Mouse (Mus musculus): ENCODE measurements at regions not wholly inside any gene's neighbourhood (a gene's known extent, or its start where the extent isn't known, plus 50 kb on each side); places are given as distances from the start of the nearest gene placed in this dataset.

DNA sequence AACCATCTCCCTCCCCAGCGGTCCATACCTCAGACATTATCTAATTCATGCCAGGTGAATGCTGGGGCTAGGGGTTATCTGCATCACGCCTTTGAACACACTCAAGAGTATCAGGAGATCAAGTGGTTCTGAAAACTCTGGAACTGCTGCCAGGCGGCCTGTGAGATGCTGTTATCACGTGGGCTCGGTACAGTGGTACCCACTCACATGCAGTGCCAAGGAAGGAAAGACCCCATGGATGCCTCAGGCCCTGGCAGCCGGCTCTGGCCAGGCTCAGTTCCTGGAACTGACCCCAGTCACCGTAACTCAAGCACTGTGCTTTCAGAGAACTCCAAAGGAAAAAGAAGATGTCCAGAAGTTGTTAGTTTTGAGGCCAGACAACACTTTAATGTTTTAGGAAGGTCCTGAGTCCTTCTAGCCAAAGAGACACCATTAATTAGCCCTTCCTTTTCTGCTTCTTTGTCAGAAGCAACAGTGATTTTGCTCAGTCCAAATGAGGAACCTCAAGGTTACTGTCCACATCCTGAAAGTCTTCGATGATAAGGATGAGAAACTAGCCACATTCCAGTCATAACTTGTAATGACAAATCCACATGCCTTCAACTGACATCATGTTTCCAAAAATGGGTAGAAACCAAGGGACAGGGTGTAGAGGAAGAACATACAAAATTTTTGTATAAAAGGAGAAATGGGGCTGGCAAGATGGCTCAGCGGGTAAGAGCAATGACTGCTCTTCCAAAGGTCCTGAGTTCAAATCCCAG is 126.1 kb downstream of the Zbtb18 start:
- no peak for DNase-seq (ENCODE audit: low spot score)

DNA sequence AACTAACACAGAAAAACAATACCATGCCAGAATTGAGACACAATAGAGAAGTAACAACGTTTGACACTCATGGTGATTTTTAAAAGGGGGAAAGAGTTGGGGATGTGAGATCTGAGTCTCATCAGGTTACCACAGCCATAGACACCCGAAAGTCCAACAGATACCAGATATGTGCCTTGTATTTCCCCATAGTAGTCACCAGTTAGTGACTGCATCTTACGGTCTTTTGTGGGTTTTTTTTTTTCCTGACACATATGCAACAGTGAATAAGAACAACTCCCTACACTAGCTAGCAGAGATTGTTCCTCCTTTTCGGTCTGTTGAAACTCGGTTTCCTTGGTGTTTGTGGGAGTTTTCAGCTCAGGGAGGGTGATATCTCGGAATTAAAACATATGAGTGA is 127.4 kb downstream of the Zbtb18 start:
- no peak for DNase-seq (ENCODE audit: low spot score)

GRCm38 (mm10) chr1:177573017-177573725 is 131.0 kb downstream of the Zbtb18 start:
- DNase-seq (ENCODE audit: low spot score) = no peak

- no peak for DNase-seq (ENCODE audit: low spot score)
Measured at GRCm38 (mm10) chr1:177573781-177574180, 131.6 kb downstream of the Zbtb18 start.

DNA sequence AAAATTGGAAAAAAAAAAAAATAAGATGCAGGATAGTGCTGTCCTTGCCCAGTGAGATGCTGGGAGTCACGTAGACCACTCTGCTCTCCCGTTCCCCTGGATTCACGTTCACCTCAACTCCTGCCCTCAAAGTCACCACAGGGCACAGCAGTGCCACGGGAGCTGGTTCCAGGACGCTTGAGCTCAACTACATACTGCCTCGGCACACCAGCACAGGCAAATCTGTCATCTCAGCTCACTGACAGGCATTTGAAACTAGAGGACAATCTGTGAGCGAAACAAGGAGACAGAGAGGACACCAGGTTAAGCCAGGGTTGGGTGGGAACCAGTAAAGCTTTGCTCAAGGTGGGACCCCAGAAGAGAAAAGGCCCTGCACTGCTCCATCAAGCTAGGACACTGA is 132.2 kb downstream of the Zbtb18 start:
- no peak for DNase-seq (ENCODE audit: low spot score)

DNA sequence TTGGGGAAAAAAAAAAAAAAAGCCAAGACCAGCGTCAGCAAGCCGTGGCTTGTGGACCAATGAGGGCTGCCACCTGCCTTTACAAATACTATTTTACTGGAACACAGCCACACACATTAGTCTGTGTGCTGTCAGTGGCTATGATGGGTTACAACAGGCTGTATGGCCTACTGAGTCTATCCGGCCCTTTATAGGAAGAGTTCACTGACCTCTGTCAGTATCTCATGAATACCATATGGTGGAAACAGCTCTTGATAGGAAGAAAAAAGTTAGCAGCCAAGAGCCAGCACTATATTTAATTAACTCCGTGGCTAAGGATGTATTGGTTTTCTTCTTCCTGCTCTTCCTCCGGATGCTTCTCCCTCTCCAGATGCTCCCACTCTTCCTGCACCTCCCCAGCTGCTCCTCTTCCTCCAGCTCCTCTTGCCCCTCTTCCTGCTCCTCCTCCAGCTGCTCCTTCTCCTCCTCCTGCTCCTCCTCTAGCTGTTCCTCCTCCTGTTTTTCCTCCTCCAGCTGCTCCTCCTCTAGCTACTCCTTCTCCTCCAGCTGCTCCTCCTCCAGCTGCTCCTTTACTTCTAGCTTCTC is 142.2 kb downstream of the Zbtb18 start:
- DNase-seq (ENCODE audit: low spot score) = no peak

- DNase-seq (ENCODE audit: low spot score) = no peak
Measured at GRCm38 (mm10) chr1:177585320-177585719, 143.2 kb downstream of the Zbtb18 start.

- no peak for DNase-seq (ENCODE audit: low spot score)
Measured at GRCm38 (mm10) chr1:177589034-177589433, 140.6 kb upstream of the 1700016C15Rik start.

- DNase-seq (ENCODE audit: low spot score) = no peak
Measured at GRCm38 (mm10) chr1:177589656-177590055, 140.0 kb upstream of the 1700016C15Rik start.

DNA sequence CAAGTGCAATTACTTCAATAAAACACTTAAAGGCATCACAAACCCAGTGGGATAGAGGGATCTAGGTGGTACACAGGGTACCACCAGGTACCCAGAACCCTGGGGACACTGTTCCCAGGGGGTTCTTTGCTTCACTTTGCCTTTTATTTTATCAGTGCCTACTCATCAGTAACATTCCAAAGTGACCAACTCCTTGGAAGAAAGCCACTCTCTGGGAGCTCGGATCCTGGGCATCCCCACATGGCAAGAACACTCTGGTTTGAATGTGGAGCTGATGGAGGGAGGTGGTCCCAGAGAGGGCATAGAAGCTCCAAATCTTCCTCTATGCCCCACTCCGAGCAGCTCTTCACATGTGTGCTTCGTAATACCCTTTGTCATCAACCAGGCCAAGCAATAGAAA is 137.9 kb upstream of the 1700016C15Rik start:
- DNase-seq (ENCODE audit: low spot score) = no peak

GRCm38 (mm10) chr1:177592337-177592736 is 137.3 kb upstream of the 1700016C15Rik start:
- DNase-seq (ENCODE audit: low spot score) = no peak

GRCm38 (mm10) chr1:177594341-177594740 is 135.3 kb upstream of the 1700016C15Rik start:
- DNase-seq (ENCODE audit: low spot score) = no peak

- DNase-seq (ENCODE audit: low spot score) = no peak
Measured at GRCm38 (mm10) chr1:177595326-177595914, 134.2 kb upstream of the 1700016C15Rik start.

- DNase-seq (ENCODE audit: low spot score) = no peak
Measured at GRCm38 (mm10) chr1:177597036-177597435, 132.6 kb upstream of the 1700016C15Rik start.

DNA sequence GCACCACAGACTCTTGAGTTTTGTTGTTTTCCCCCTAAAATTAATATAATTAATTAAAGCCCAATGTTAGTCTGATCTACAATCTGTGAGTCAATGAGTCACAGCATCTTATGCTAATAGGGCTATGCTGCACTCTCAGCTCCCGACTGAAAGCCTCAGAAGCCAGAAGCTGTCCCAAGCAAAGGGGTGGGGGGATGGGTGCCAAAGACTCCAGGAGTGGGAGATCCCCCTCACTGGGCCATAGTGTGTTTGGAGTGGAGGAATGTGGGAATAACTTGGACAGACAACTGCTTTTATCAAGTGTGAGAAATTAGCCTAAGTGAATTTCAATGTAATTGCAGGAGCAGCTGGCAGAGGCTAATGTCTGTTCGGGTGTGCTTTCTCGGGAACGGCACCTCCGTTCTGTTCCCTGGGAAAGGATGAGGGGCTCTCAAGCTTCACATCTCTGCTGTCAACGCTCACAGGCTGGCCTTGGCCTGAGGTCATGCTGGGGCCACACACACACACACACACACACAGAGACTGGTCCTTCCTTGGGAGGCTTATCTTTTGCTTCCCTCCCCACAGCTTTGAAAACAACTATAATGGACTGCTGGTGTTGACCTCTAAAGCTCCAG is 124.2 kb upstream of the 1700016C15Rik start:
- no peak for DNase-seq (ENCODE audit: low spot score)

DNA sequence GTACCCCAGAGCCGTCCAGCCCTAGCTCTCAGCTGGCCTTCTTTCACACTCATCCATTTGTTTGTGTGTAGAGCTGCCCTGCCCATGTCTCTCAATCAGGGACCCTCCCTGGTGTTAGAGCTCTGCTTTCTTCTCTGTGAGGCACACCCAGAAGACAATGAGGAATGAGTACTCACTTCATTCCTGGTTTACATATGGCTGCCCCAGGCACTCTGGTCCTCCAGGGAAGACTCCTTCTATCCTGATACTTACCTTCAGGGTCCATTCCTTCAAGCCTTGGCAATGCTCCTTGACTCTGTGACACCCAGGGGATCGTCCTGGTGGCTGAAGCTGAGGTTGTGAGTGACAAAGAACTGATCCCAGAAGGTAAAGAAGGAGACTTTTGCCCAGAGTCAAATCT is 122.0 kb upstream of the 1700016C15Rik start:
- no peak for DNase-seq (ENCODE audit: low spot score)

DNA sequence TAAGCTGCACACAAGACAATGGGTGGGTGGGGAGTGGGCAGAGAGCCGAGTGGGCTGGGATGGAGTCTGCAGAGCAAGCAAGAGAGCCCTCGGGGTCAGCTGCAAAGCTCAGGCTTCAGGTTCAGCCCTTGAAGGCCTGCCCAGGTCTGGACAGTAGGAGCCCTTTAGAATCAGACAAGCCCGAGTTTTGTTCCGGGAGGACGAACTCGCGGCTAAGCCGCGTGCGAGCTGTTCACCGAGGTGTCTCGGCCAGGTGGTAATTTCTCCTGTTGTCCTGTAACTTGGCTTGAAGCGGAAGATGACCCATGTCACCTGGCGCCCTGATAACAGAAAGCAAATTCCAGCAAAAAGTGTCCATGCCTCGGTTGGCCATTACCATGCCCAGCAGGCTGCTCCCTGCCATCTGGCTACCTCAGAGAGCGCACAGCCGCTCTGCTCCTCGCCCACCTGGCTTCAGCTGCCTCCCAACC is 121.0 kb upstream of the 1700016C15Rik start:
- DNase-seq (ENCODE audit: low spot score) = no peak

- no peak for DNase-seq (ENCODE audit: low spot score)
Measured at GRCm38 (mm10) chr1:177609226-177609625, 120.4 kb upstream of the 1700016C15Rik start.

- no peak for DNase-seq (ENCODE audit: low spot score)
Measured at GRCm38 (mm10) chr1:177609683-177610082, 119.9 kb upstream of the 1700016C15Rik start.

- DNase-seq (ENCODE audit: low spot score) = no peak
Measured at GRCm38 (mm10) chr1:177610156-177610555, 119.5 kb upstream of the 1700016C15Rik start.

DNA sequence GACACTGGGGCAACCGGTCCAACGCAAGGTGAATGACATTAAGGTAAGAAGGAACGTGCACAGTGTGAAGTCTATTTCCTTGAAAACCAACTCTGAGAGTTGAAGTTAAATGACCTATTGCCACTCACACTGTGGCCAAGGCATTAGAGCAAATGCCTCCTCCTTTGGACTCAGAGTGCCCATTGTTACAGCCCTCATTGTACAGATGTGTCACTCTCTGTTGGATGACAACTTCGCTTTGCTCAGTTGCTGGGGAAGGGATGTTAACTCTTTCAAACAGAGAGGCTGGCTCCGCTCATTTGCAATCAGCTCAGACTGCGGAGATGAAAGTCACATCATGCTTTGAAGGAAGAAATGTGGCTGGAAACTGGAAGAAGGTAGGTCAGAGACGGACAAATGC is 117.1 kb upstream of the 1700016C15Rik start:
- DNase-seq (ENCODE audit: low spot score) = no peak

GRCm38 (mm10) chr1:177615609-177616008 is 114.0 kb upstream of the 1700016C15Rik start:
- DNase-seq (ENCODE audit: low spot score) = no peak

Data from ovary, adult 18-20 months (tissue).